Mouse (Mus musculus): ENCODE data around the gene Rad21l.
"Not testable (repeated sequence)": the region's sequence is repeated elsewhere in the genome, so short reads cannot be mapped to it uniquely, and the experiment has no call there.

Rad21l gene

DNA sequence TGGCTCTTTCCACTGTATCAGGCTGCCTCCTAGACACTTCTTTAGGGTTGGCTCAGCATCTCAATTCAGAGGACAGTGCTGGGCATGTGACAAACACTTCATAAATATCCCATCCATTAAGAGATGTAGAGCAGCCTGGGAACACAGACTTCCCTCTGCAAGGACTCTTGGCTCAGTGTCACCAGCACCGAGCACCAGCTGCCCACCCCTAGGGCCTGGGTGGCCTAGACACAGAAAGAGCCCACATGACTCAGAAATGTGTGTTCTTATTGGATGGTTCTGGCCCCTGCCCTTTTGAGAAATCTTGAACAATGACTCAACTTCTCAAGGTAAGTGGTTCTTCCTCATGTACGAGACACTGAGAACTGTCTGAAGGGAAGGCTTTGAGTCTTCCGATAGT is 40.3 kb downstream of the Rad21l start:
- peak; percentile 26 for DNase-seq (ENCODE audit: low spot score)

DNA sequence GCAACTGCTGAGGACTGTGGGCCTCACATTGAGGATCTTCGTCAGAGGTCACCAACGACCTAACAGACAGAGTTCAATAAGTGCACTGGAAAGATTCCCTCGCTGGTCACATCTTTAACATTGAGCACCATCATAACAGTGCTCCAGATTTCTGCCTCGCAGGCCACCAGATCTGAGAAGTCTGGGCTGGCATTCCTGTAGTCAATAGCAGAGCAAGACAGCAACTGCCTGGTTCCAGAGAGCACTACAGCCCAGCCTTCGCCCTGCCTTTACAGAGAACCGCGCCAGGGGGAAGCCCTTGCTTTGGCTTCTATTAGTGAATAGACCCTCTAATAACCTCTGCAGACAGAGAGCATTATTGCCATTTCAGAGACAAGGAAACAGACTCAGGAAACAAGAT is 42.0 kb downstream of the Rad21l start:
- DNase-seq (ENCODE audit: low spot score): peak; percentile 17

- DNase-seq (ENCODE audit: low spot score): peak; percentile 26
Observed at GRCm38 (mm10) chr2:151623776-151624175, 44.6 kb downstream of the Rad21l start.

GRCm38 (mm10) chr2:151616551-151617329 is 51.6 kb downstream of the Rad21l start:
- DNase-seq (ENCODE audit: low spot score): no peak

DNA sequence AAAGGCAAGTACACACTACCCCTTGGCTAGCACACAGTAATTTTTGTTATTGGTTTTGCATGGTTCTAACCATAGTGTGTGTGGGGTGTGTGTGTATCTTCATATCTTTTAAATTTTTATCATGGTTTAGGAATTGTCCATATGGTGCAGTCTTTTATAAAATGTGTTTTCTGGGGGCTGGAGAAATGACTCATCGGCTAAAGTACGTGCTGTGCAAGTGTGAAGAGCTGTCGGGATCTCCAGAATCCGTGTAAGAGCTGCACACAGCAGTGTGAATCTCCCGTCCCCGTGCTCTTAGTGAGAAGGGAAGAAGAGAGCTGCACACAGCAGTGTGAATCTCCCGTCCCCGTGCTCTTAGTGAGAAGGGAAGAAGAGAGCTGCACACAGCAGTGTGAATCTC is 52.6 kb downstream of the Rad21l start:
- DNase-seq (ENCODE audit: low spot score): not testable (repeated sequence)

- DNase-seq (ENCODE audit: low spot score): no peak
Observed at GRCm38 (mm10) chr2:151609974-151610373, 58.4 kb downstream of the Rad21l start.

DNA sequence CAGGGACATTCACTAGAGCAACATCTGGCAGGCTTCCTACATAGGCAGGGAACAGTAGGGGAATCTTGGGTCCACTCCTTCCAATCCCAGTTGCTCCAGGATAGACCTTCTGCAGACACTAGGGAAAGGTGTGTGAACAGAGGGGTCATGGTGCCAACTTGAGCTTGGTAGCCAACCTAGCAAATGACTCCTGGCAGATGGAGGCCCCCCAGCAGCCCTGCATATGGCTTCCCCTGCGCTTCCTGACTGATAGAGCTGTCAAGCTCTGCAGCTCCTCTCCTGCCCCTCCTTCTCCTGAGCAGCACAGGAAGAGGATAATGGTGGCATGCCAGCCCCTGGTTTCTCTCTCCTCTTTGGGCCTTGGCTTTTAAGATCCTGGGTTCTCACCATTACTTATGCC is 59.9 kb downstream of the Rad21l start:
- DNase-seq (ENCODE audit: low spot score): no peak

- no peak for DNase-seq (ENCODE audit: low spot score)
Observed at GRCm38 (mm10) chr2:151605437-151605987, 62.8 kb downstream of the Rad21l start.

GRCm38 (mm10) chr2:151603630-151604029 is 64.7 kb downstream of the Rad21l start:
- DNase-seq (ENCODE audit: low spot score): no peak

- no peak for DNase-seq (ENCODE audit: low spot score)
Observed at GRCm38 (mm10) chr2:151602106-151602505, 66.2 kb downstream of the Rad21l start.

DNA sequence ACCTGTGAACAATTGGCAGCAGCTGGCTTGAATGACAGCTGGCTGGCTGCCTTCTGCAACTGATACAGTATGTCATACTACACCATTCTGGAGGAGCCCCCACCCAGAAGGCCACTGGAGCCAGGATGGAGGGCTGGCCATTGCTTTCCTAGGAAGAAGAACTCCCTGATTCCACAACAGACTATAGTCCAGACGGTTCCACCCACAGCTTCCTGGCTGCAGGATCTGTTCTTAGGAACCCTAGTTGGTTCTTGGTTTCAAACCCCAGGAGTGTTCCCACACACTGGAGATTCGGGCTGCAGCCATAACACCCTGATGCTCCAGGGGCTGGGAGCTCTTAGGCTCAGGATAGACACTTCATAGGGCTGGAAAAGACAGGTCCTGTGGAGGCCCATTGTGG is 70.3 kb downstream of the Rad21l start:
- no peak for DNase-seq (ENCODE audit: low spot score)

Data from testis, postnatal 10 days (tissue).